Mouse (Mus musculus) hindbrain, embryonic 13.5 days (tissue): ENCODE results near the gene Csmd2. TPM values are rescaled to one million over a fixed set of nuclear protein-coding genes. Genes with fewer than 3 reads are reported as not detected.
"Not testable (repeated sequence)": the region's sequence is repeated elsewhere in the genome, so short reads cannot be mapped to it uniquely, and the experiment has no call there.

Experiments
- ATAC-seq: fragments of 200-750 bp; cut with Nextera tagmentation; 2 replicates; pipeline ENCODE4 v1.8.0; 2017; ENCODE audit warnings: moderate TSS enrichment; ENCODE audit not compliant: low FRiP score
- H3K27ac ChIP-seq: fragments of 300-500 bp; sonication (generic); 2 replicates; pipeline ENCODE4 v1.5.1; 2015; ENCODE audit warnings: inconsistent platforms, mild to moderate bottlenecking, moderate library complexity
- H3K27me3 ChIP-seq: fragments of 300-500 bp; sonication (generic); 2 replicates; pipeline ENCODE4 v1.6.1; 2015; ENCODE audit warnings: mild to moderate bottlenecking, inconsistent platforms
- H3K36me3 ChIP-seq: fragments of 300-500 bp; sonication (generic); 2 replicates; pipeline ENCODE4 v1.6.1; 2015; ENCODE audit warnings: mild to moderate bottlenecking, inconsistent platforms
- H3K4me1 ChIP-seq: fragments of 300-500 bp; sonication (generic); replicated peaks from 2 replicates; pipeline ENCODE4 v1.6.1; 2015; ENCODE audit warnings: inconsistent platforms
- H3K4me2 ChIP-seq: fragments of 300-500 bp; sonication (generic); 2 replicates; pipeline ENCODE4 v1.6.1; 2015; ENCODE audit warnings: inconsistent platforms, mild to moderate bottlenecking, moderate library complexity
- H3K4me3 ChIP-seq: fragments of 300-500 bp; sonication (generic); 2 replicates; pipeline ENCODE4 v1.5.1; 2015; ENCODE audit warnings: mild to moderate bottlenecking, inconsistent platforms
- H3K9ac ChIP-seq: fragments of 300-500 bp; sonication (generic); 2 replicates; pipeline ENCODE4 v1.6.1; 2015; ENCODE audit warnings: mild to moderate bottlenecking, inconsistent platforms
- H3K9me3 ChIP-seq: fragments of 300-500 bp; sonication (generic); 2 replicates; pipeline ENCODE4 v1.6.1; 2016; ENCODE audit warnings: inconsistent platforms
- WGBS: fragments of 180-500 bp; shearing (Covaris S2); methylation state at CpG from one replicate; pipeline ENCODE4 v1.1.7; 2015; 5-methylcytosine and 5-hydroxymethylcytosine counted together
- polyA plus RNA-seq: library from polyadenylated mRNA; unstranded; fragments of >200 nt; fragmentation: Nextera tagmentation; extraction: Ambion mirVana; gene quantifications from 2 replicates; pipeline ENCODE4 v1.2.1, GENCODE M21; 2015

The Csmd2 gene
- polyA plus RNA-seq, 1 experiment from 2014 or later = 8.6 TPM

GRCm38 (mm10) chr4:128061274-128061673, 73.6 kb downstream of the Csmd2 start:
- not testable (repeated sequence) for H3K4me3 ChIP-seq, H3K4me2 ChIP-seq, H3K9ac ChIP-seq, H3K9me3 ChIP-seq, H3K27ac ChIP-seq, H3K27me3 ChIP-seq, H3K4me1 ChIP-seq, ATAC-seq
- 83% methylated on average over 2 of the region's 2 CpGs for WGBS
- peaks cover 16% of the 10 kb centered on the region for H3K36me3 ChIP-seq

GRCm38 (mm10) chr4:128067189-128067588, 79.5 kb downstream of the Csmd2 start:
- WGBS = 81% methylated on average over 9 of the region's 9 CpGs
- no peak for ATAC-seq
- peaks cover 10% of the 10 kb centered on the region for H3K4me1 ChIP-seq
- no peak overlapping the region for H3K4me3 ChIP-seq
- no peak overlapping the region for H3K4me2 ChIP-seq
- no peak overlapping the region for H3K9ac ChIP-seq
- no peaks in the 10 kb centered on the region for H3K36me3 ChIP-seq
- H3K27me3 ChIP-seq = no peaks in the 10 kb centered on the region
- H3K9me3 ChIP-seq = no peaks in the 10 kb centered on the region
- H3K27ac ChIP-seq = 0 out of 2 replicates have a peak overlapping the region, but pooled peaks have one; percentile 23

GRCm38 (mm10) chr4:128084466-128084865, 96.8 kb downstream of the Csmd2 start:
- Histone ChIP-seq H3K4me2 (no peak overlapping the region), H3K9me3 (no peaks in the 10 kb centered on the region), H3K9ac (no peak overlapping the region), H3K36me3 (no peaks in the 10 kb centered on the region), H3K27ac (no peak overlapping the region), H3K4me3 (no peak overlapping the region), H3K27me3 (no peaks in the 10 kb centered on the region), H3K4me1 (peaks cover 28% of the 10 kb centered on the region)
- no peak for ATAC-seq
- WGBS = 95% methylated on average over 3 of the region's 3 CpGs

GRCm38 (mm10) chr4:128085096-128085495, 97.4 kb downstream of the Csmd2 start:
- no peak overlapping the region for H3K4me3 ChIP-seq
- H3K36me3 ChIP-seq = no peaks in the 10 kb centered on the region
- H3K9me3 ChIP-seq = no peaks in the 10 kb centered on the region
- no peak overlapping the region for H3K27ac ChIP-seq
- no peak overlapping the region for H3K9ac ChIP-seq
- H3K27me3 ChIP-seq = no peaks in the 10 kb centered on the region
- H3K4me1 ChIP-seq = peaks cover 29% of the 10 kb centered on the region
- no peak for ATAC-seq
- 76% methylated on average over 8 of the region's 8 CpGs for WGBS
- H3K4me2 ChIP-seq = no peak overlapping the region

GRCm38 (mm10) chr4:128087147-128087606, 99.5 kb downstream of the Csmd2 start:
- ATAC-seq = 0 out of 2 replicates have a peak, but pooled peaks have one; percentile 24
- Histone ChIP-seq H3K27ac (peak overlapping the region; percentile 63), H3K4me2 (no peak overlapping the region), H3K4me1 (peaks cover 34% of the 10 kb centered on the region), H3K36me3 (no peaks in the 10 kb centered on the region), H3K27me3 (no peaks in the 10 kb centered on the region), H3K9me3 (no peaks in the 10 kb centered on the region), H3K4me3 (no peak overlapping the region), H3K9ac (no peak overlapping the region)
- 86% methylated on average over 5 of the region's 5 CpGs for WGBS

- Histone ChIP-seq H3K9me3 (no peaks in the 10 kb centered on the region), H3K27me3 (no peaks in the 10 kb centered on the region), H3K9ac (no peak overlapping the region), H3K27ac (peak overlapping the region; percentile 63), H3K4me1 (peaks cover 34% of the 10 kb centered on the region), H3K4me3 (no peak overlapping the region), H3K36me3 (no peaks in the 10 kb centered on the region), H3K4me2 (no peak overlapping the region)
- 30% methylated on average over 3 of the region's 3 CpGs for WGBS
- 0 out of 2 replicates have a peak, but pooled peaks have one; percentile 63 for ATAC-seq
Measured at GRCm38 (mm10) chr4:128087704-128088103, 100.0 kb downstream of the Csmd2 start.

GRCm38 (mm10) chr4:128088264-128088663, 100.6 kb downstream of the Csmd2 start:
- H3K36me3 ChIP-seq = no peaks in the 10 kb centered on the region
- ATAC-seq = no peak
- no peak overlapping the region for H3K9ac ChIP-seq
- no peak overlapping the region for H3K4me3 ChIP-seq
- 56% methylated on average over 3 of the region's 3 CpGs for WGBS
- no peak overlapping the region for H3K4me2 ChIP-seq
- H3K4me1 ChIP-seq = peaks cover 34% of the 10 kb centered on the region
- H3K9me3 ChIP-seq = no peaks in the 10 kb centered on the region
- no peaks in the 10 kb centered on the region for H3K27me3 ChIP-seq
- peak overlapping the region; percentile 63; the same call in 1 of the 2 replicates for H3K27ac ChIP-seq

GRCm38 (mm10) chr4:128091938-128092337, 104.3 kb downstream of the Csmd2 start:
- no peak for ATAC-seq
- H3K4me3 ChIP-seq = no peak overlapping the region
- 78% methylated on average over 3 of the region's 3 CpGs for WGBS
- H3K4me1 ChIP-seq = peaks cover 31% of the 10 kb centered on the region
- no peaks in the 10 kb centered on the region for H3K27me3 ChIP-seq
- H3K36me3 ChIP-seq = no peaks in the 10 kb centered on the region
- no peak overlapping the region for H3K27ac ChIP-seq
- H3K4me2 ChIP-seq = no peak overlapping the region
- H3K9me3 ChIP-seq = no peaks in the 10 kb centered on the region
- no peak overlapping the region for H3K9ac ChIP-seq

GRCm38 (mm10) chr4:128099515-128099914, 111.9 kb downstream of the Csmd2 start:
- no peaks in the 10 kb centered on the region for H3K36me3 ChIP-seq
- 0 out of 2 replicates have a peak, but pooled peaks cover 8% of the 10 kb centered on the region for H3K27me3 ChIP-seq
- WGBS = 61% methylated on average over 5 of the region's 5 CpGs

GRCm38 (mm10) chr4:128100541-128100940, 112.9 kb downstream of the Csmd2 start:
- ATAC-seq = no peak
- no peaks in the 10 kb centered on the region for H3K9me3 ChIP-seq
- H3K4me1 ChIP-seq = peaks cover 23% of the 10 kb centered on the region
- no peak overlapping the region for H3K9ac ChIP-seq
- H3K36me3 ChIP-seq = no peaks in the 10 kb centered on the region
- WGBS = 36% methylated on average over 5 of the region's 5 CpGs
- H3K27ac ChIP-seq = no peak overlapping the region
- H3K4me2 ChIP-seq = no peak overlapping the region
- H3K27me3 ChIP-seq = 0 out of 2 replicates have a peak, but pooled peaks cover 8% of the 10 kb centered on the region
- no peak overlapping the region for H3K4me3 ChIP-seq

More at GRCm38 (mm10) chr4:128099515-128099914, 111.9 kb downstream of the Csmd2 start:
- H3K4me1 ChIP-seq = peaks cover 23% of the 10 kb centered on the region
- no peak overlapping the region for H3K9ac ChIP-seq
- H3K4me2 ChIP-seq = no peak overlapping the region
- no peaks in the 10 kb centered on the region for H3K9me3 ChIP-seq
- H3K27ac ChIP-seq = peak overlapping the region; percentile 49
- ATAC-seq = no peak
- H3K4me3 ChIP-seq = no peak overlapping the region

GRCm38 (mm10) chr4:128116331-128116730, 128.7 kb downstream of the Csmd2 start:
- H3K27me3 ChIP-seq = no peaks in the 10 kb centered on the region
- no peak for ATAC-seq
- H3K9me3 ChIP-seq = no peaks in the 10 kb centered on the region
- H3K4me1 ChIP-seq = peaks cover 22% of the 10 kb centered on the region
- WGBS = 74% methylated on average over 7 of the region's 7 CpGs
- H3K27ac ChIP-seq = no peak overlapping the region
- no peaks in the 10 kb centered on the region for H3K36me3 ChIP-seq
- no peak overlapping the region for H3K9ac ChIP-seq
- no peak overlapping the region for H3K4me3 ChIP-seq
- H3K4me2 ChIP-seq = no peak overlapping the region

- ATAC-seq = no peak
- Histone ChIP-seq H3K9me3 (no peaks in the 10 kb centered on the region; the same call in 1 of the 2 replicates), H3K27me3 (no peaks in the 10 kb centered on the region)
Measured at GRCm38 (mm10) chr4:128123281-128123680, 135.6 kb downstream of the Csmd2 start.

GRCm38 (mm10) chr4:128124738-128125137, 137.1 kb downstream of the Csmd2 start:
- Histone ChIP-seq H3K4me3 (no peak overlapping the region), H3K9me3 (no peaks in the 10 kb centered on the region; the same call in 1 of the 2 replicates), H3K9ac (no peak overlapping the region), H3K4me1 (peaks cover 12% of the 10 kb centered on the region), H3K36me3 (peaks cover 5% of the 10 kb centered on the region; the same call in 1 of the 2 replicates), H3K4me2 (no peak overlapping the region), H3K27ac (no peak overlapping the region), H3K27me3 (no peaks in the 10 kb centered on the region)
- WGBS = 80% methylated on average over 4 of the region's 4 CpGs
- ATAC-seq = no peak

More at GRCm38 (mm10) chr4:128123281-128123680, 135.6 kb downstream of the Csmd2 start:
- peaks cover 9% of the 10 kb centered on the region for H3K4me1 ChIP-seq
- H3K36me3 ChIP-seq = peaks cover 5% of the 10 kb centered on the region; the same call in 1 of the 2 replicates
- no peak overlapping the region for H3K9ac ChIP-seq
- H3K4me2 ChIP-seq = no peak overlapping the region
- WGBS = 73% methylated on average over 8 of the region's 8 CpGs
- H3K27ac ChIP-seq = no peak overlapping the region
- H3K4me3 ChIP-seq = no peak overlapping the region
